Mouse (Mus musculus) adrenal gland, postnatal 10 days (tissue): ENCODE measurements around the gene Pten. TPM values are rescaled to one million over a fixed set of nuclear protein-coding genes. Genes with fewer than 3 reads are reported as not detected.
A peak's percentile ranks its signal among the peaks of the same experiment; 100 is the strongest.

Experiments used
- DNase-seq: peaks from one replicate; pipeline ENCODE4 v3.0.0; 2021; ENCODE audit warnings: mixed read lengths
- long read RNA-seq, 2 experiments: library from polyadenylated mRNA; stranded (forward); transcript quantifications; one replicate each; pipeline ENCODE4 v2.0.0; 2021
- total RNA-seq, 2 experiments: library from RNA; stranded (reverse); gene quantifications; 2 replicates each; pipeline ENCODE4 v1.2.3; 2021

Gene Pten
- total RNA-seq = 10 to 100 TPM; 64.8 to 65.9 TPM
- long read RNA-seq, experiment 1, full-length matches to known transcripts = 95 of 114 reads
- long read RNA-seq, experiment 1, partial matches to known transcripts = 4 of 114 reads
- long read RNA-seq, experiment 1, other reads (novel, unspliced or antisense) = 15 of 114 reads
- long read RNA-seq, experiment 2, full-length matches to known transcripts = 23 of 26 reads
- long read RNA-seq, experiment 2, partial matches to known transcripts = 1 of 26 reads
- long read RNA-seq, experiment 2, other reads (novel, unspliced or antisense) = 2 of 26 reads

DNA sequence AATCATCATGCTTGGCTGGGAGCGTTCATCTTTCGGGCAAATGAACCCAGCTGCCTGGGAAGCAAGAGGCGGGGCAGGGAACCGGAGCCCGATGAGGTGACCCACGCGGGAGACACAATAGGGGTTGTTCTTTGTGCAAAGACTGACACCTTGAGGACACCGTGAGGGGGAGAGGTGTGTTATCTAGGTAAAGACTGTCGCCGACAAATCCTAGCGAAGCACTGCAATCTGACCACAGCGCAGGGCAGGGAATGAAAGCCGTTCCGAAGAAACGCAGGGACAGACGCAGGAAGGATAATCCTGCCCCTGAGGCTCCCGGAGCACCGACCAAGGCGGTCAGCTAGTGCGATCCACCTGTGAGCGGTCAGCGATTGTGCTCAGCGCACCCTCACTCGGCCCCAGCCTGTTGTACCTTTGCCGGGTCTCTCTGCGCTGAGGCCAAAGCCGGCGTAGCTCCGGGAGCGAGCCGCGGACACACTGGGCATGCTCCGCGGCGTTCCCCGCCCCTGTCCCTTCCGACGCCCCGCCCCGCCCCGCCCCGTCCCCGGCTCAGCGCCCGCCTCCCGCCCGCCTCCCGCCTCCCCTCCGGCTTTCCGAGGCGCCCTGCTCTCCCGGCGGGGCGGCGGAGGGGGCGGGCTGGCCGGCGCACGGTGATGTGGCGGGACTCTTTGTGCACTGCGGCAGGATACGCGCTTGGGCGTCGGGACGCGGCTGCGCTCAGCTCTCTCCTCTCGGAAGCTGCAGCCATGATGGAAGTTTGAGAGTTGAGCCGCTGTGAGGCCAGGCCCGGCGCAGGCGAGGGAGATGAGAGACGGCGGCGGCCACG lies at the start of gene Pten:
TSS of gene Pten (plus strand) at position 598 of the 826 bp plus-strand sequence.
- DNase-seq = peak; percentile 99

DNA sequence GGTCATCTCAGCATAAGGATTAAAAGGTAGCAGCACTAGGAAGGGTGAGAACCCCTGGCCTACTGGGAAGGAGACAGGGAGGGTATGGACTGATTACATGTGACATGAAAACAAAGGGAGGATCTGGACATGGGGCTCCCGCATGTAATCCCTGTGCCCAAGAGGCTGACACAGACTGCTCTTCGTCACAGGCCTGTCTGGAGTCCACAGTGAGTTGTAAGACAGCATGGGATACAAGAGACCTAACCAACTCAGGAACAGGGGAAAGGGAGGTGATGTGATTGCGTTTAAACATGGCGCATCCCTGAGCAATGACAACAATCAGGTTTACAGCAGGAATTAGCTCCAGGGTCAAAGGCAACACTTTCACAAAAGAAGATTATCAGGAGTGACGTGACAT lies 48.3 kb upstream of the Pten start:
- DNase-seq = no peak

DNA sequence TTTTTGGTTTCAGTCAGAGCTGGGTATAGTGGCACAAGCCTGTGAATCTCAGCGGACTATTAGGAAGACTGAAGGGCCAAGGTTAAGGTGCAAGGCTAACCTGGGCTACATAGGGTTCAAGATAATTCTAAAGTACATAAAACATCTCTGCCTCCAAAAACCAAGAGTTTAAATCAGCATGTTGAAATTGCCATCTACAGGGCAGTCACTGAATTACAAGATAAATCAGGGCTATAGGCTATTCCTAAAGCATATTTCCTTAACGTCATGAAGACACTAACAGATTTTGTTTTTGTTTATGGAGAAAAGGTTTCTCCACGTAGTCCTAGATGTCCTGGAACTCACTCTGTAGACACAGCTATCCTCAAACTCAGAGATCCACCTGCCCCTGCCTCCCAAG lies 47.0 kb upstream of the Pten start:
- DNase-seq = no peak

DNA sequence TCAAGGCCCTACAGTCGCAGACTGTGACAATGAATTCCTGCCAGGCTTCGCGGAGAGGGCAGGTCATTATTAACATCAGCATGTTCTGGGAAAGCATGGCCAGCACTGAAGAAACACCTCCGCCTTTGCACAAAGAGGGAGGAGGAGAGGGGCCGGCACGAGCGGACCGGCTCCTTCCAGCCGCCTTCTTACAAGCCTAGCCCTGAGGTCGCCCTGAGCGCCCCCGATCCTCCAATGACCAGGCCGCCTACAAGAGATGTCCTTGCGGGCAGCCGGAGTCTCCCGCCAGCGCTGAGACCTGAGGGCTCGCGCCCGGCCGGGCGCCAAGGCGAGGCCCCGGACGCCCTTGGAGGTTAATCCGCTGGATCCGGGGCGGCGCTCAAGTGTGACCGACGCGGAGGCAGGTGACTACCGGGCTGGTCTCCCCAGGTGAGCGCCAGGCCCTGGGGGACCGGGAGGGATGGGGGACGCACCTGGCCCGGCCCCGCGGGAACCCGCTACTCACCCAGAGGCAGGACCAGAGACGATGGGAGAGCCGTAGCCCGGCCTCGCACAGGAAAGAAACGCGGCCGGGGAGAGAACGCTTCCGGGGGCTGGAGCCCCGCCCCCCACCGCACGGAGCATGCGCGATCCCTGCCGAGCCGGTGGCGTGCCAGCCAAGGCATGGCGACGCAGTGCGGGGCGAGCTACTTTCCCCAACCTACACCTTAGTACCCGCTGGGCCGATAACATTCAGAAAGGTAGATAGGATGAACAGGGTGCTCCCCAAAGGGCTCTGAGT lies 45.3 kb upstream of the Pten start:
- DNase-seq = peak; percentile 98

DNA sequence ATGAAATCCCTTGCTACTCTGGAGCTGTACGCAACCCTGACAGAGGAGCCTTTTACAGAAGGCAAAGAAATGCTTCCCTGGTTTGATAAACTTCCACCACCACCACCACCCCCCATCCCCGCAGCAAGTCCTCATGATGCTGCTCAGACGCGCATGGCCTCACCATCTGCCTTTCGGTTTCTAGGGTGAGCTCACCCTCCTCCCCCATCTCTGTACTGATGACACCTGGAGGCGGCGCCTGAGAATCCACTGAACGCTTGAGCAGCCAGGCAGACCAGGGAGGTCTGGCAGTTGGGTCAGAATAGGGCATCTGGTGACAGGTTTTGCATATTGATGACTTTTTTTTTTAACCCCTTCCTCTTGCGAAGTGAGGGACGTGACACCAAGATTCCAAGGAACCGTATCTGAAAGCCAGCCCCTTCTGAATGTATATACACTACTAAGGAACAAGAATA lies 44.7 kb upstream of the Pten start:
- DNase-seq = peak; percentile 82

DNA sequence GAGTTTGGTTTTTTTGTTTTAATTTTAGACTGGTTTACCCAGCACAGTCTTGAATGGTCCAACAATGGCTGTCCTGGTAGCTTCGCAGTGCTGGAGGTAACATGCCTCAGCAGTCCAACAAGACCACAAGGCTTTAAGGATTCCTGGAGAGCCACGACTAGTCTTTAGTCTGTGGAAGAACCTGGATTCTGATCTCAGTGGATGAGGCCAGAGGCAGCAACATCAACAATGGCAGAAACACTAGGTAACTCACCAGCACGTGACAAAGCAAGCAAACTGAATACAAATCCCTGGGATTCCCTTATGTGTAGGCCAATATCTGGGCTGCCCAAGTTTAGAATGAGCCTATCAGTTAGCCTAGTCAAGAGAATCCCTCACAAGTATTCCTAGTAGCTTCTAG lies 43.8 kb upstream of the Pten start:
- no peak for DNase-seq

DNA sequence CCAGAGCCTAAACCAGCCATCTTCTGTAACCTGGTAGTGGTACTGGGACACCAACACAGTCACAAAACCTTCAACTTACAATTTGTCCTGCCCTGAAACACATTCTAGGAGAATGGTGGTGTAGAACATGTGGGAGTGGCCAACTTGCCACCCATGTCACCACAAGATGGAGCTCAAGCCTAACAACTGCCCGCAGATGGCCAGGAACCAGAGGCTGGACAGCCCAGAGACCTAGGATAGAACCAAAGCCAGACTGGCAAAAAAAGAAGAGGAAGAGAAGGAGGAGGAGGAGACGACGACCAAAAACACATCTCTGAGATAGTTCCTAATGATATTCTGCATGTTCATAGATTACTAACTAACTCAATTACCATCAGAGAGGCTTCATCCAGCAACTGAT lies 42.1 kb upstream of the Pten start:
- peak; percentile 82 for DNase-seq

DNA sequence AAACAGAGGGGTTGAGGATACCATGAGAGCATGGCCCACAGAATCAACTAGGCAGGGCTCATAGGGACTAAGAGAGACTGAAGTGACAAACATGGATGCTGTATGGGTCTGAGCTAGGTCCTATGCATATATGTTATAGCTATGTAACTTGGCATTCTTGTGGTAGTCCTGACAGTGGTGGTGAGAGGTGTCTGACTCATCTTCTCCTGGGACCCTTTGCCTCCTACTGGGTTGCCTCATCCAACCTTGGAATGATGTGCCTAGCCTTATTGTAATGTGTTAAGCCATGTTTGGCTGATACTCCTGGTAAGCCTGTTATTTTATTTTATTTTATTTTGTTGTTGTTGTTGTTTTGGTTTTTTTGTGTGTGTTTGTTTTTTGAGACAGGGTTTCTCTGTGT lies 41.6 kb upstream of the Pten start:
- no peak for DNase-seq

- DNase-seq = no peak
Measured at GRCm38 (mm10) chr19:32717590-32717989, 39.7 kb upstream of the Pten start.

- no peak for DNase-seq
Measured at GRCm38 (mm10) chr19:32720319-32720718, 37.0 kb upstream of the Pten start.

DNA sequence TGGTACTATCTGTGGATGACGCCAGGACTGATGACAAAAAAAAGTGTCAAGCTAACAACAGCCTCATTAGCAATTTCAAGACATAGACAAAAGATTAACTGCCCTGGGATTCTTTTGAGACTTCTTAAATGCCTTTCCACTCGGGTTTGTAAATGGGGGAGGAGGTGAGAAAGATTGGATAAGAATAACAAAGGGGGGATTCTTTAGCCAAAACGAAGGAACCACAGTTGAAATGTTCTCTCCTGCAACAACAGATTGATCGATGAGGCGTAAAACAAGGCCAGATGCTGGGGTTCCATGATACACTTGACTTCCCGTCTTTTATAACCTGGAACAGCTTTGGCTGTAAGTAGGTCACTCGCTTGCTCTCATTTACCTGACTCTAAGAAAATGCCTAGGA lies 33.5 kb upstream of the Pten start:
- no peak for DNase-seq

DNA sequence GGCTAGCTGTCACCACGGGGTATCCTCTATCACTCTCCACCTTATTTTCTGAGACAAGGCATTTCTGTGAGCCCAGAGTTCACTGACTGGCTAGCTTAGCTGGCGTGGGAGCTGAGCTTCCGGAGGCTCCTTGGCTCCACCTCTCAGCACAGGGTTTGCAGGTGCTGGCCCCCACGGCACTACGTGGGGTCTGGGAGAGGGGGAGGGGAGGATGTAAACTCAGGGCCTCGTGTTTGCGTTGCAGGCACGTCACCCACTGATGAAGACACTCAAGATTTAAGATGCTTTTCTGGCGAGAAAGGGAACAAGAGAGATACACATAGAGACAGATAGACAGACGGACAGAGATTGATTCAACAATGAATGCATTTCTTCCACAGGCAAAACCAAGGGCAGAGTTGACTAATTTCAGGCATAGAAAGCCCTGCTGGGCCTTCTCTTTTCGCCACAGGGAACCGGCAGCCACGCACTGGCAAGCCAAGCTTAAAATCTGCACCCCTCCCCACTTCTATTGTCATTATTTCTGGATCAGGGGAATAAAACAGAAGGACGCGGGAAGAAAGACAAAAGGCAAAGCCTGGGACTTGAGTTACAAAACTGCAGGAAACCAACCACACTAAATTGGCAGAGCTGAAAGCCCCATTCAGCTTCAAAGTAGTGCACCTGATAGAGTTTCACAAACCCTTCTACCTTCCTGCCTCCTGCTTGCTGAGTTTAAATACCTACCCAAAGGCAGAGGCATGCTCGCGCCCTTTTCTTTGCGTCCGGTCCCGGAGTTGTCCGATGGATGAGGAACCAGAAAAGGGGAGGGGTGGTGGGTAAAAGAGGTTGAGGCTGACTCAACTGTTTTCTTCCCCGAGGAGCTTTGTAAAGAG lies 30.6 kb upstream of the Pten start:
- no peak for DNase-seq

DNA sequence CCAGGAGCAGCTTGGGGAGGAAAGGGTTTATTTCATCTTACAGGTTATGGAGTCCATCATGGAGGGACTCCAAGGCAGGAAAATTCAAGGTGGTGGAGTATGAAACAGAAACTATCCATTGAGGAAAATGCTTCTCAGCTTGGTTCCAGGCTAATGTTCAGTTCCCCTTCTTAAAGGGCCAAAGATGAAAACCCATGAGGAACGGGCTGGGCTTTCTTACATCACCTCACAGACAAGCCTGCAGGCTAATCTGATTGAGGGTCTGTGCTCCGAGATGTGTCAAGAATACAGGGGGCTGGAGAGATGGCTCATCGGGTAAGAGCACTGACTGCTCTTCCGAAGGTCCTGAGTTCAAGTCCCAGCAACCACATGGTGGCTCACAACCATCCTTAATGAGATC lies 27.5 kb upstream of the Pten start:
- no peak for DNase-seq

DNA sequence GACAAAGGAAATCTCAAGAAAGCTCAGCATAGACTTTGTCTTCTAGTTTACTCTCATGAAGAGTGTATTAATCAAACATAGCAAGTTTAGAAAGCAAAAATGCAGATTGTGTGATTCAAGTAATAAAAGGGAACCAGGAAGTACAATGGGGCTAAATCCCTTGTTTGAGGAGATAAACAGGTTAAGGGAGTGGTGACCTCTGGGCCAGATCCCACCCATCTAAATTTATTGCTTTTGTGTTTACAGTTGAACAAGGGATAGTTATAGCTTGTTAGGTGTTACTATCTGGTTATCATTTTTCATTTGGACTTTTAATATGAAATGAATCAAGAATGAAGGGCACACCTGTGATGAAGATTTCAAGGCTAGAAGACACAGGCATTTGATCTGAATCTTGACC lies 24.4 kb upstream of the Pten start:
- no peak for DNase-seq

GRCm38 (mm10) chr19:32737844-32738243 lies 19.5 kb upstream of the Pten start:
- DNase-seq = no peak

DNA sequence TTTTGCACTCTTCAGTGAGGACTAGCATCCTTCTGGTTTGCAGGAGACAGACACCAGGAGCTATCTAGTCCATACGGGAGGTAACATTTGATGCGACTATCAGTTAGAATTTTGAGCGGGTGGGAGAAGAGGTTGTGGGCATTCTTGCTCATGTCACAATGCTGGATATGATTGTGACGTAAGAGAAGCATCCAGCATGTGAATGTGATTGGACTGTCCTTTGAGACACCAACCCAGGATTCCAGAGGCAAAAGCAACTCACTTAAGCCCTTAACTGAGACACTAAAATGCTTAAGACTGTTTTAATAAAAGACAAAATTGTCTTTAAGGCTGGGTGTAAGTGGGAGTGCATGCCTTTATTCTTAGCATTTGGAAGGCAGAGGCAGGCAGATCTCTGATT lies 17.6 kb upstream of the Pten start, which contains the start of gene Atad1:
TSS of gene Atad1 (minus strand) at position 101 of the 400 bp plus-strand sequence.
- DNase-seq = no peak

GRCm38 (mm10) chr19:32740641-32741345 lies 16.5 kb upstream of the Pten start:
- no peak for DNase-seq

- peak; percentile 39 for DNase-seq
Measured at GRCm38 (mm10) chr19:32749425-32749824, 7.9 kb upstream of the Pten start.

- DNase-seq = no peak
Measured at GRCm38 (mm10) chr19:32752357-32752756, 4.9 kb upstream of the Pten start.

DNA sequence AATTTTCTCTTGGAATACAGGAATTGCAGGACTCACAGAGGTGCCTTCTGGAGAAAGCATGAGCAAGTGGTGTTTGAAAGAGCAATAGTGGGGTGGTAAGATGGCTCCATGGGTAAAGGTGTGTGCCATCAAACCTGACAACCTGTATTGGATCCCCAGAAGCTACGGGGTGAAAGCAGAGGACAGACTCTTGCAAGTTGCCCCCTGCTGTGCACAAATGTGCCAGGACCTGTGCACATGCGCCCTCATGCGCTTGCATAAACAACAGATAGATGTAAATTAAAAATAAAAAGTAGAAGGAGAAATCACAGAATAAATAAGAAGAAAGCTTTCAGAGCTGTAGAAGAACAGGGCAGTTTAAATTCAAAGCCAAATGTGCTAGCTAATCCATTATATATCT lies 3.9 kb upstream of the Pten start:
- DNase-seq = no peak
